In genomic region chr3:98428449-98428775, GRCm38 (mm10) we compare ENCODE assay signal across 7 mouse cellular contexts. TPM values are rescaled to one million over a fixed set of nuclear protein-coding genes. Genes with fewer than 3 reads are reported as not detected.
DNase-seq lines count a peak whose midpoint lies in the region; ATAC-seq and TF ChIP-seq lines count a peak whose summit lies in the region.

No protein-coding gene starts in this region.

- TF ChIP-seq EP300 in lung, postnatal 0 days (IDR thresholded peaks at IDR 0.05): no peak

- peaks cover 13% of the 10 kb centered on the region; the same call in 1 of the 2 replicates for H3K4me1 ChIP-seq in lung, postnatal 0 days (ENCODE audit: insufficient read depth, low read depth, low read length)
- H3K4me1 ChIP-seq in forebrain, embryonic 11.5 days (replicated peaks; ENCODE audit: control insufficient read depth, insufficient read depth, low read length): peaks cover 9% of the 10 kb centered on the region
- H3K4me1 ChIP-seq in neural tube, embryonic 15.5 days: peaks cover 27% of the 10 kb centered on the region

- peak; percentile 4 for DNase-seq in lung, postnatal 0 days (ENCODE audit: low spot score)
- no peak for DNase-seq in lung, postnatal 14 days
- DNase-seq in forebrain, embryonic 11.5 days (ENCODE audit: low spot score): no peak
- peak; percentile 38 for DNase-seq in kidney, postnatal 10 days
- no peak for DNase-seq in frontal cortex, adult 2 months (ENCODE audit: extremely low spot score in 1 of 2, low spot score in 1 of 2)
- no peak for DNase-seq in adrenal gland, adult 8-10 months

- peak overlapping the region; percentile 99 for H3K4me2 ChIP-seq in lung, postnatal 0 days (replicated peaks; ENCODE audit: low read depth, low read length)
- H3K4me2 ChIP-seq in forebrain, embryonic 11.5 days (ENCODE audit: low read depth, low read length, severe bottlenecking): peak overlapping the region; percentile 95
- peak overlapping the region; percentile 87 for H3K4me2 ChIP-seq in neural tube, embryonic 15.5 days

- H3K27ac ChIP-seq in lung, postnatal 0 days (ENCODE audit: low read length): no peak overlapping the region
- no peak overlapping the region for H3K27ac ChIP-seq in forebrain, embryonic 11.5 days (ENCODE audit: low read depth, low read length)
- H3K27ac ChIP-seq in neural tube, embryonic 15.5 days (replicated peaks): 0 out of 2 replicates have a peak overlapping the region, but pooled peaks have one; percentile 49

- WGBS in lung, postnatal 0 days: 12% methylated on average over 17 of the region's 17 CpGs
- WGBS in forebrain, embryonic 11.5 days: 3% methylated on average over 17 of the region's 17 CpGs
- WGBS in neural tube, embryonic 15.5 days: 9% methylated on average over 17 of the region's 17 CpGs

- H3K4me3 ChIP-seq in lung, postnatal 0 days (ENCODE audit: low read depth, low read length): peak overlapping the region; percentile 60
- peak overlapping the region; percentile 55 for H3K4me3 ChIP-seq in forebrain, embryonic 11.5 days (ENCODE audit: low read depth, low read length)
- H3K4me3 ChIP-seq in neural tube, embryonic 15.5 days (replicated peaks): peak overlapping the region; percentile 60

- H3K9me3 ChIP-seq in lung, postnatal 0 days (ENCODE audit: low read length): no peaks in the 10 kb centered on the region
- H3K9me3 ChIP-seq in forebrain, embryonic 11.5 days (ENCODE audit: control insufficient read depth, low read length): no peaks in the 10 kb centered on the region
- H3K9me3 ChIP-seq in neural tube, embryonic 15.5 days (replicated peaks): no peaks in the 10 kb centered on the region

- no peak overlapping the region for H3K9ac ChIP-seq in lung, postnatal 0 days (replicated peaks; ENCODE audit: low read depth)
- H3K9ac ChIP-seq in forebrain, embryonic 11.5 days (ENCODE audit: low read length): peak overlapping the region; percentile 61
- H3K9ac ChIP-seq in neural tube, embryonic 15.5 days (replicated peaks): peak overlapping the region; percentile 48

- no peaks in the 10 kb centered on the region for H3K27me3 ChIP-seq in lung, postnatal 0 days (replicated peaks; ENCODE audit: insufficient read depth, low read length)
- peaks cover 14% of the 10 kb centered on the region for H3K27me3 ChIP-seq in forebrain, embryonic 11.5 days (ENCODE audit: control insufficient read depth, insufficient read depth, low read length)
- H3K27me3 ChIP-seq in neural tube, embryonic 15.5 days (replicated peaks): peaks cover 20% of the 10 kb centered on the region

- no peaks in the 10 kb centered on the region for H3K36me3 ChIP-seq in lung, postnatal 0 days (ENCODE audit: insufficient read depth, low read length)
- no peaks in the 10 kb centered on the region; the same call in 1 of the 2 replicates for H3K36me3 ChIP-seq in forebrain, embryonic 11.5 days (ENCODE audit: control insufficient read depth, insufficient read depth, low read length)
- H3K36me3 ChIP-seq in neural tube, embryonic 15.5 days: peaks cover 7% of the 10 kb centered on the region

- ATAC-seq in lung, postnatal 0 days: no peak
- no peak; the same call in 1 of the 2 replicates for ATAC-seq in forebrain, embryonic 11.5 days (replicated peaks; ENCODE audit: low FRiP score)
- no peak; the same call in 1 of the 2 replicates for ATAC-seq in neural tube, embryonic 15.5 days (ENCODE audit: low FRiP score)

- no peak for TF ChIP-seq CTCF in lung, postnatal 0 days (IDR thresholded peaks at IDR 0.05)

RNA-seq across cellular contexts. Expression of gene Gm4450, which starts 28.5 kb away (rescaled TPM):
- polyA plus RNA-seq in lung, postnatal 0 days (2015; fragmentation: Nextera tagmentation; extraction: Ambion mirVana): not detected in 2 replicates
- polyA plus RNA-seq in forebrain, embryonic 11.5 days (2014; fragmentation: Nextera tagmentation; extraction: Ambion mirVana): not detected in 2 replicates
- polyA plus RNA-seq in neural tube, embryonic 15.5 days (2015; fragmentation: Nextera tagmentation; extraction: Ambion mirVana): not detected in 2 replicates
- polyA plus RNA-seq in frontal cortex, adult 2 months (2012; rRNA removed): not detected in 2 replicates
- not detected for total RNA-seq in adrenal gland, adult 8-10 months (2022)

RNA-seq across cellular contexts. Expression of gene Zfp697, which starts 46.2 kb away (rescaled TPM):
- 9.2 and 10.6 TPM in 2 replicates for polyA plus RNA-seq in lung, postnatal 0 days (2015; fragmentation: Nextera tagmentation; extraction: Ambion mirVana)
- polyA plus RNA-seq in forebrain, embryonic 11.5 days (2014; fragmentation: Nextera tagmentation; extraction: Ambion mirVana): 8.9 and 11.9 TPM in 2 replicates
- 15.8 and 17.0 TPM in 2 replicates for polyA plus RNA-seq in neural tube, embryonic 15.5 days (2015; fragmentation: Nextera tagmentation; extraction: Ambion mirVana)
- polyA plus RNA-seq in frontal cortex, adult 2 months (2012; rRNA removed): 17.0 TPM in 2 replicates
- 1 to 10 TPM; 5.8 to 9.4 (median 7.5) TPM for total RNA-seq in adrenal gland, adult 8-10 months (2022)

Comparison
In these comparisons a context has a peak if more than half of its experiments do, and no peak if none do; other contexts are left out.
1. DNase-seq: peak in lung, postnatal 0 days (single experiment) and kidney, postnatal 10 days (single experiment); none in lung, postnatal 14 days (single experiment), forebrain, embryonic 11.5 days (single experiment), frontal cortex, adult 2 months (0 of 2) and adrenal gland, adult 8-10 months (single experiment).
2. Peak in every context shown above with its lines, with median percentiles within 50 percentile points of each other: H3K4me2 ChIP-seq and H3K4me3 ChIP-seq.